Mouse (Mus musculus): ENCODE measurements at regions not wholly inside any gene's neighbourhood (a gene's known extent, or its start where the extent isn't known, plus 50 kb on each side); places are given as distances from the start of the nearest gene placed in this dataset.

GRCm38 (mm10) chr10:117558891-117559614 lies 70.2 kb upstream of the Cpm start:
- no peak for TF ChIP-seq CTCF (IDR thresholded peaks at IDR 0.05; ENCODE audit: extremely low read depth, insufficient read depth, low read length)
- no peak for TF ChIP-seq POLR2A (IDR thresholded peaks at IDR 0.05; ENCODE audit: extremely low read depth, insufficient read depth, low read length)
